Mouse (Mus musculus) kidney, adult 2 months (tissue): ENCODE measurements around the gene Tbcb. TPM values are rescaled to one million over a fixed set of nuclear protein-coding genes. Genes with fewer than 3 reads are reported as not detected.

ENCODE experiments used
- DNase-seq: peaks from one replicate; pipeline ENCODE4 v3.0.0; 2021
- H3K27ac ChIP-seq: fragments of 200-500 bp; 2 replicates; pipeline ENCODE4 v1.5.1; 2012; ENCODE audit warnings: low read depth, low read length, control low read depth, inconsistent platforms; ENCODE audit not compliant: insufficient read depth
- H3K27me3 ChIP-seq: fragments of 200-500 bp; replicated peaks from 2 replicates; pipeline ENCODE4 v1.6.1; 2012; ENCODE audit warnings: mild to moderate bottlenecking, moderate library complexity, low read length, inconsistent platforms; ENCODE audit not compliant: control insufficient read depth, insufficient read depth
- H3K36me3 ChIP-seq: fragments of 200-500 bp; 2 replicates; pipeline ENCODE4 v1.6.1; 2012; ENCODE audit warnings: mild to moderate bottlenecking, moderate library complexity, low read length, inconsistent platforms; ENCODE audit not compliant: control insufficient read depth, insufficient read depth
- H3K4me1 ChIP-seq: fragments of 200-500 bp; 2 replicates; pipeline ENCODE4 v1.6.1; 2011; ENCODE audit warnings: low read length; ENCODE audit not compliant: control insufficient read depth, insufficient read depth
- H3K4me3 ChIP-seq: fragments of 200-500 bp; 2 replicates; pipeline ENCODE4 v1.5.1; 2011; ENCODE audit warnings: mild to moderate bottlenecking, low read depth, low read length, control low read depth; ENCODE audit not compliant: insufficient read depth
- CTCF ChIP-seq: fragments of 200-500 bp; conservative IDR thresholded peaks from 2 replicates; pipeline ENCODE4 v1.5.1; 2011; ENCODE audit warnings: low read depth, mild to moderate bottlenecking, control low read depth, low read length, moderate library complexity, mixed read lengths; ENCODE audit not compliant: insufficient read depth, insufficient read length
- POLR2A ChIP-seq: fragments of 200-500 bp; IDR thresholded peaks from one replicate; pipeline ENCODE4 v1.6.1; 2011; ENCODE audit warnings: low read depth, low read length, control low read depth
- WGBS: fragments of 180-500 bp; shearing (Covaris S2); methylation state at CpG from one replicate; pipeline ENCODE4 v1.1.7; 2018; 5-methylcytosine and 5-hydroxymethylcytosine counted together
- polyA plus RNA-seq: library from polyadenylated mRNA; depleted of rRNA; stranded (reverse); fragments of >200 nt; gene quantifications from 2 replicates; pipeline ENCODE4 v1.2.3, GENCODE M21; 2012

Gene Tbcb
- polyA plus RNA-seq, 1 experiment, result 72.2 TPM

DNA sequence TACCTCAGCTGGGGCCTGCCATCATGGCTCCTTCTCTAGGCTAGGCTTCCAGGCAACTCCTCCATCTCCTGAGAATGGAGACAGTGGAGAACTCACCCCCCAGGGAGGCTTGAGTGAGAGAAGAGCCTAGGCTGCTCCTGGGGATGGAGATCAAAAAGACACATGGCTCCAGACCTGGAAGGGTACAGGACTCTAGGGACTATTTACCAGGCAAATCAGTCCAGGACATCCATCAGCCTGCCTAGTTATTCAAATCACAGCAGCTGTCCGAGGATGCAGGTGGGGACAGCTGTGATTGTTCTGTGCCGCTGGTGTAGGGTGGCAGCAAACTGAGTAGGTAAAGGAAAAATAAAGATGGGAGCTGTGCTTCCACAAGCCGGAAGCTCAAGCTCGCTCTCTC lies 3.6 kb upstream of the Tbcb start, which contains the start of gene Ovol3:
Ovol3 (minus strand) TSS at position 101 of the 400 bp plus-strand sequence.
- WGBS, result 84% methylated on average over 4 of the region's 4 CpGs
- no peak for DNase-seq
- Histone ChIP-seq H3K36me3 (no peaks in the 10 kb centered on the region), H3K27ac (0 out of 2 replicates have a peak within 1 kb of the TSS, but pooled peaks have one; percentile 6), H3K27me3 (no peaks in the 10 kb centered on the region), H3K4me3 (no peak within 1 kb of the TSS), H3K4me1 (peaks cover 11% of the 10 kb centered on the region; the same call in 1 of the 2 replicates)
- no peak for TF ChIP-seq POLR2A
- TF ChIP-seq CTCF, result no peak

GRCm38 (mm10) chr7:30235091-30235490 lies 3.0 kb upstream of the Tbcb start:
- TF ChIP-seq CTCF (no peak), POLR2A (no peak)
- H3K27ac ChIP-seq, result no peak overlapping the region
- no peak for DNase-seq
- H3K27me3 ChIP-seq, result no peaks in the 10 kb centered on the region
- 86% methylated on average over 8 of the region's 8 CpGs for WGBS
- H3K4me3 ChIP-seq, result no peak overlapping the region
- no peaks in the 10 kb centered on the region for H3K36me3 ChIP-seq
- H3K4me1 ChIP-seq, result peaks cover 11% of the 10 kb centered on the region; the same call in 1 of the 2 replicates

DNA sequence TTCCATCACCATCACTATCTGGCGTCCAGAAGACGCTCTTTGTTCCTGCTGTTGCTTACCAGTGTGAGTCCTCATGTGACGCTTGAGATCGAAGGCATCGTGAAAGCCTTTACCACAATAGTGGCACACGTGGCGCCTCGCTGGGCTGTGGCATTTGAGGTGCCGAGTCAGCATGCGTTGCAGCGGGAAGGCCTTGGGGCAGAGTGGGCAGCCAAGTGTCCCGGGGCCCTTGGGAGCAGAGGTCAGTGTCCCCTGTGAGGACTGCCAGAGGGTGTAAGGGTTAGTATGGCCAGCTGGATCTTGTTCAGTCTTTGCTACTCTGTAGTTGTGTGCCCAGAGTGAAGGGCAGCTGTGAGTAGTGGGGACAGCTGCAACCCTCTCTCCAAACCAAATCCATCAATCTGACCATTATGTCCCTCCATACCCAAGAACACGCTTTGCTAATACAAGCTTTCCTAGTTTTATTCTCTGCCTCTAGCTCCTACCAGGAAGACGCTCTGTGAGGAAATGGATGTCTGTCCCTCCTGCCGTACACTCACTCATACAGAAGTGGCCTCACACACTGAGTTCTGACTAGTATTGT lies 2.3 kb upstream of the Tbcb start:
- peak; percentile 94 for DNase-seq
- Histone ChIP-seq H3K27ac (0 out of 2 replicates have a peak overlapping the region, but pooled peaks have one; percentile 6), H3K36me3 (no peaks in the 10 kb centered on the region), H3K4me3 (no peak overlapping the region), H3K4me1 (peaks cover 11% of the 10 kb centered on the region; the same call in 1 of the 2 replicates), H3K27me3 (no peaks in the 10 kb centered on the region)
- WGBS, result 64% methylated on average over 15 of the region's 15 CpGs
- TF ChIP-seq POLR2A, result no peak
- no peak for TF ChIP-seq CTCF

DNA sequence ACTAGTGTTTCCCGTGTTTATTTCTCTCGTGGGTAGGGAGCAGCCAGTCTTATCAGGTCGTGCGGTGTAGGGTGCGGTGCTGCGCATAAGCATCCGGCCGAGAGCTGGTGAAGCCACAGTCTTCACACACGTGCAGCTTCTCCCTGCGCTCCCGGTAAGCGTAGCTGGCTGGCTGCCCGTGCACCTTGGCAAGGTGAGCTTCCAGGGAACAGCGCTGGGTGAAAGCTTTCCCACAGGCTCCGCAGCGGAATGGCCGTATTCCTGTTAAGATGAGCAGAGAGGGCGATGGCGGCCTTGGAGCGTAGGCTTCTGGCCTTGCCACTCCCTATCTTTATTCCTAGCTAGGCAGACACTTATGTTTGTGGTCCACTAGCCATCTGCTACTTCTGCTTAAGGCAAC lies 1.3 kb upstream of the Tbcb start:
- no peak overlapping the region for H3K27ac ChIP-seq
- TF ChIP-seq POLR2A, result no peak
- TF ChIP-seq CTCF, result no peak
- H3K27me3 ChIP-seq, result no peaks in the 10 kb centered on the region
- peak; percentile 65 for DNase-seq
- 73% methylated on average over 20 of the region's 20 CpGs for whole genome bisulfite sequencing
- no peak overlapping the region for H3K4me3 ChIP-seq
- H3K4me1 ChIP-seq, result peaks cover 11% of the 10 kb centered on the region; the same call in 1 of the 2 replicates
- no peaks in the 10 kb centered on the region for H3K36me3 ChIP-seq

DNA sequence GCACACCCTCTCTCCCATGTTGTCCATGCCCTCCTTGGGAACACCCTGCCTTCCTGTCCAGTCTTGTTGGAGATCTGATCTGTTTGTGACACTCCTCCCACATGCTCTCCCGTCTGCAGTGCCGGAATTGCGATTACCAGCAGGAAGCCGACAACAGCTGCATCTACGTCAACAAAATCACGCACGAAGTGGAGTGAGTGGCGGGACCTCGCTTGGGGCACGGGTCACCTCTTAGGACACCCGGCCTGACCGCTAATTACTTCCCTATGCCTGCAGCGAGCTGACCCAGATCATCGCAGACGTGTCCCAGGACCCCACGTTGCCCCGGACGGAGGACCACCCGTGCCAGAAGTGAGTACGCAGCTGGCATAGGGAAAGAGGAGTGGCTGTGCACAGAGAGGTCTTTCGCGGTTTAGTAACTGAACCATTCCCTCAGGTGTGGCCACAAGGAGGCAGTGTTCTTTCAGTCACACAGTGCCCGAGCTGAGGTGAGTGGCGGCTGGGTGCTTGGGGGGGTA lies 618 bp upstream of the Tbcb start:
- H3K36me3 ChIP-seq, result no peaks in the 10 kb centered on the region
- H3K27me3 ChIP-seq, result no peaks in the 10 kb centered on the region
- peak; percentile 74 for DNase-seq
- 2% methylated on average over 24 of the region's 24 CpGs for WGBS
- peak overlapping the region; percentile 82 for H3K4me3 ChIP-seq
- TF ChIP-seq POLR2A (no peak), CTCF (peak; percentile 63)
- H3K4me1 ChIP-seq, result peaks cover 11% of the 10 kb centered on the region; the same call in 1 of the 2 replicates
- H3K27ac ChIP-seq, result peak overlapping the region; percentile 62

DNA sequence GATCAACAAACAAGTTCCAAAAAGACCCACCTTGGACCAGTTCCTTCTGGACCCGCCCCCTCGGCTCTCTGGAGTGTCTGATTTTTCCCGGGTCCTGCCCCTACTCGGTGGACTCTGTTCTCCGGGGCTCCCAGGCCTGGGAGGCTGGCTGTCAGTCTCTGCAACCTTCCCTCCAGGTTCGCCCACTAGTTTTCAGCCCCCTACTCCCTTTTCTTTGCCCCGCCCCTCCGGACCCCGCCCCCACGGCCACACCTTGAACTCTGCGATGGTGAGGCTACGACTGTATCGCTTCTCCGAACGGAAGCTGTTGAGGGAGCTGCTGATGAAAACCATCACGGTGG lies 774 bp downstream of the Tbcb start:
- under 1% methylated on average over 16 of the region's 16 CpGs for WGBS
- H3K36me3 ChIP-seq, result no peaks in the 10 kb centered on the region
- H3K27ac ChIP-seq, result no peak overlapping the region
- no peak for DNase-seq
- TF ChIP-seq POLR2A (no peak), CTCF (no peak)
- peak overlapping the region; percentile 87 for H3K4me3 ChIP-seq
- H3K4me1 ChIP-seq, result peaks cover 11% of the 10 kb centered on the region; the same call in 1 of the 2 replicates
- no peaks in the 10 kb centered on the region for H3K27me3 ChIP-seq

DNA sequence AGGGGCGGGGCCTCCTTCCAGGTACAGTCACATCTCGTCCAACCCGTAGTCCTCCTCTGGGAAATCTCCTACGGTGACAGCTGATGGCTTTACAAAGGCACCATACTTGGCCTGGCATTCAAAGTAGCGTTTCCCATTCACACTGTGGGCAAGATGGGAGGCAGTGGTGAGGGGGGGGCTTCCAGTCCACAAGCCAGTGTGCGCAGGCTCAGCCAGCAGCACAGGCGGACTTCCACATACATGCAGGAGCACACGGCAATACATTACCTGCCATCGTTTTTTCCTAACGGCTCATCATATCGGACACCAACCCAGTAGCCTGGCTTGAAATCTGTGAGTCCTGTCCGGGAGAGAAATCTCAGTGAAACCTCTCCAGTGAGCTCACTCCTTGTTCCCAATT lies 7.9 kb downstream of the Tbcb start:
- TF ChIP-seq CTCF, result no peak
- TF ChIP-seq POLR2A, result no peak
- peaks cover 2% of the 10 kb centered on the region; the same call in 1 of the 2 replicates for H3K36me3 ChIP-seq
- H3K4me3 ChIP-seq, result no peak overlapping the region
- no peak for DNase-seq
- 94% methylated on average over 12 of the region's 12 CpGs for WGBS
- H3K4me1 ChIP-seq, result peaks cover 4% of the 10 kb centered on the region
- H3K27me3 ChIP-seq, result no peaks in the 10 kb centered on the region
- H3K27ac ChIP-seq, result no peak overlapping the region
